Mouse (Mus musculus) thymus, adult 2 months (tissue): ENCODE results near the gene Cltb. TPM values are rescaled to one million over a fixed set of nuclear protein-coding genes. Genes with fewer than 3 reads are reported as not detected.

Experiments used
- DNase-seq: peaks from one replicate; pipeline ENCODE4 v3.0.0; 2021
- H3K27ac ChIP-seq: fragments of 200-500 bp; 2 replicates; pipeline ENCODE4 v1.5.1; 2012; ENCODE audit warnings: low read length, control low read depth; ENCODE audit not compliant: control insufficient read depth, insufficient read depth
- H3K27me3 ChIP-seq: fragments of 200-500 bp; 2 replicates; pipeline ENCODE4 v1.6.1; 2012; ENCODE audit warnings: mild to moderate bottlenecking, low read length, moderate library complexity, mixed read lengths; ENCODE audit not compliant: control insufficient read depth, insufficient read depth
- H3K36me3 ChIP-seq: fragments of 200-500 bp; 2 replicates; pipeline ENCODE4 v1.6.1; 2012; ENCODE audit warnings: mild to moderate bottlenecking, low read length, moderate library complexity; ENCODE audit not compliant: control insufficient read depth, insufficient read depth
- H3K4me1 ChIP-seq: fragments of 200-500 bp; replicated peaks from 2 replicates; pipeline ENCODE4 v1.6.1; 2012; ENCODE audit warnings: low read length; ENCODE audit not compliant: control insufficient read depth, insufficient read depth
- H3K4me3 ChIP-seq: fragments of 200-500 bp; 2 replicates; pipeline ENCODE4 v1.5.1; 2012; ENCODE audit warnings: mild to moderate bottlenecking, low read length, control low read depth, moderate library complexity; ENCODE audit not compliant: control insufficient read depth, insufficient read depth
- CTCF ChIP-seq: fragments of 200-500 bp; IDR thresholded peaks from 2 replicates; pipeline ENCODE4 v1.5.1; 2012; ENCODE audit warnings: mild to moderate bottlenecking, control low read depth, low read length, moderate library complexity, borderline replicate concordance; ENCODE audit not compliant: control insufficient read depth, poor library complexity, insufficient read depth; ENCODE audit errors: extremely low read depth
- POLR2A ChIP-seq: fragments of 200-500 bp; IDR thresholded peaks from 2 replicates; pipeline ENCODE4 v1.6.1; 2012; ENCODE audit warnings: mild to moderate bottlenecking, low read length, control low read depth, moderate library complexity; ENCODE audit not compliant: control insufficient read depth, poor library complexity, insufficient read depth; ENCODE audit errors: extremely low read depth
- WGBS: fragments of 180-500 bp; shearing (Covaris S2); methylation state at CpG from one replicate; pipeline ENCODE4 v1.1.7; 2018; 5-methylcytosine and 5-hydroxymethylcytosine counted together
- polyA plus RNA-seq: library from polyadenylated mRNA; depleted of rRNA; stranded (reverse); fragments of >200 nt; gene quantifications from 2 replicates; pipeline ENCODE4 v1.2.3, GENCODE M21; 2012

Cltb gene
- polyA plus RNA-seq, 1 experiment, result 44.6 TPM

DNA sequence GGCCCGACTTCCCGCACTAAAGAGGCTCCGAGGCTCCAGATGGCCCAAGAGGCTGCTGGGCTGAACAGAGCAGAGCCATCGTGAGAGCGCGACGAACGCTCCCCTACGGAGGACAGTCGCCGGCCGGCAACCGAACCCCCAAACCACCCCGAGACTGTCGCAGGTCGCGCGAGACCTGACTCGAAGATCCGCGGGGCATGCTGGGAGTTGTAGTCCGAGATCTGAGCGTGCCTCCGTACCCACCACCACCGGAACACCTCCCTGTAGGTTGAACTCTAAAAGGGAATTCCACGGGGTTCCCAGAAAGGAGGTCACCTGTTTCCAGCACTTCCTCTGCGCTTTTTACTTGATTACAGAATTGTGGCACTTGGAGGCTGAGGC lies 46.0 kb downstream of the Cltb start, which contains the start of gene 4833439L19Rik:
Gene 4833439L19Rik (minus strand): TSS at position 235 of the 381 bp plus-strand sequence.
- Histone ChIP-seq H3K27me3 (no peaks in the 10 kb centered on the region), H3K36me3 (peaks cover 5% of the 10 kb centered on the region), H3K27ac (peak within 1 kb of the TSS; percentile 27; the same call in 1 of the 2 replicates), H3K4me1 (peaks cover 12% of the 10 kb centered on the region), H3K4me3 (peak within 1 kb of the TSS; percentile 89)
- TF ChIP-seq CTCF (0 out of 2 replicates have a peak, but pooled peaks have one; percentile 10), POLR2A (peak; percentile 91)
- peak; percentile 98 for DNase-seq
- WGBS, result under 1% methylated on average over 27 of the region's 27 CpGs

DNA sequence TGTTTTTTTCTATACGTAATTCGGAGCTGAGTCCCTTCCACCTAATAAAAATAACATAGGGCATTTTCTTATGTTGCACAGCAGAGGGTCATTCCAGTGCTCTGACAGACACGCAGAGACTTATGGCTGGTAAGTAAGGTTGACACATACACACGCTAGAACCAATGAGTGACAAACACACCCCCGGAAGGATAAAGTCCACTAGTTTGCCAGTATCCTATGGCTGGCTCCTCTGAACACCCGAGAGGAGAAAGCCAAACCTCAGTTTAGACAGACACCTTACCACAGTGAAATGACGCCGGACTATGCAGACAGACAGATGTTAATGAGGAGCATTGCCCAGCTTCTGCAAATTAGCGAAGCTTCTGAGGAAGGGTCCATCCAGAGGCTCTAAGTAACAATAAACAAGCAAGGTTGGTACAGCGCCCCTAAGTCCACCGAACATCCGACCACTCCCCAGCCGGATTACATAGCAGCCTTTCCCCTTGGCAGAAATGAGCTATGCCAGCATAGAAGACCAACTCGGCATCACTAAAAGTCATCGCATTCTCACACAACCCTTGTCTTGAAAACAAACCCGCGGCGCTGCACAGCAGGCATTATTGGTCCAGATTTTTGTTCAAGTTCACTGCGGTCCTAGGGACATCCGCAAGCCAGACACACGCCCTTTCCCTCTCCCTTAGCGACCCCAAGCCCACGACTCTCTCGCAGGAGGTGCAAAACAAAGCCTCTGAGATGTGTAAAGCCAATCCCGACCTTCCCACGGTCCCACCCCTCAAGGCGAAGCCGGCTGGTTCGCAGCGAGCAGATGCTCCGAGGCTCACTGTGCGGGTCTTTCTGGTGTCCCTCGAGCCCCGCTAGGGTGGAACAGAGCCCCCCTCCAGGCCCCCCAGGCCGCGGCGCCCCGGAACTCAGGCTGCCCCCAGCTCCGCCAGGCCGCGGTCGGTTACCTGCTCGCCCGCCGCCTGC lies 46.6 kb downstream of the Cltb start:
- Histone ChIP-seq H3K36me3 (peaks cover 12% of the 10 kb centered on the region), H3K4me3 (peak overlapping the region; percentile 89), H3K27ac (no peak overlapping the region), H3K4me1 (peaks cover 12% of the 10 kb centered on the region), H3K27me3 (no peaks in the 10 kb centered on the region)
- DNase-seq, result no peak
- no peak for TF ChIP-seq CTCF
- no peak for TF ChIP-seq POLR2A
- WGBS, result 11% methylated on average over 45 of the region's 45 CpGs

DNA sequence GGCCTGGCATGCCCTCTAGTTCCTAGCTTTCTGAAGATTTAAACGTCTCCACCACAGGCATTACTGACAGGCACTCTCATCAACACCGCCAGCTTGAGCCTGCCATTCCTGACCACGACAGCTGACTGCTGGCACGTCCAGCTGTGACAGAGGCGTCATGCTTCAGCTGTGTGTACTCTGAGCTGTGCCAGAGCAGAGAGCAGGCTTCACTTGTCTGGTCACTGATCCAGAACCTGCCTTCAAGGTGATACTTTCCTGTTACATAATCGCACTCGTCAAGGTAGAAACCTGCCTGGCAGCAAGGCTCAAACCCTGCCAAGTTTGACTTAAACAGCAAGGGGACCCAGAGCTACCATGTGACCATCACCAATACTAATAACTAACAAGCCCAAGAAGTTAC lies 48.6 kb downstream of the Cltb start:
- 80% methylated on average over 7 of the region's 7 CpGs for WGBS
- peaks cover 12% of the 10 kb centered on the region for H3K4me1 ChIP-seq
- no peak overlapping the region for H3K4me3 ChIP-seq
- no peak for DNase-seq
- H3K27ac ChIP-seq, result no peak overlapping the region
- H3K36me3 ChIP-seq, result peaks cover 30% of the 10 kb centered on the region
- no peaks in the 10 kb centered on the region for H3K27me3 ChIP-seq
- TF ChIP-seq CTCF (no peak), POLR2A (no peak)

DNA sequence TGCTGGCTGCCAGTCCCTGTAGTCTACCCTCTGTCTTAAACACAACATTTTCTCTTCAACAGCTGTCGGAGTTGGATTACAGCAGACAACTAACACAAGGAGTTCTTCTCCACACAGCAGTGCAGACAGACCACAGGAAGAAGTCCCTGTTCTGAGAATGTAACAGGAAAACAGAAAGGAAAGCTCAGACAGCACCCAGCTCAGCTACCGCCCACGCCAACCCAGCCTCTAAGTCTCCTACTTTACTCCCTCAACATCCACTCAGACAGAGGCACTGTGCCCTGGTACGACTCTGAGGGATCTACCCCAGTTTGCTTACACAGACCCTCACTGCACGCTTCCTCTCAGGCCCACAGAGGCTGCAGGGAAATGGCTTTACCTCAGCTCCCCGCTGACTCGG lies 50.5 kb downstream of the Cltb start:
- Histone ChIP-seq H3K36me3 (peaks cover 42% of the 10 kb centered on the region), H3K27ac (no peak overlapping the region), H3K4me3 (no peak overlapping the region), H3K27me3 (no peaks in the 10 kb centered on the region), H3K4me1 (peaks cover 8% of the 10 kb centered on the region)
- 94% methylated on average over 7 of the region's 7 CpGs for WGBS
- TF ChIP-seq POLR2A (no peak), CTCF (no peak)
- DNase-seq, result no peak

DNA sequence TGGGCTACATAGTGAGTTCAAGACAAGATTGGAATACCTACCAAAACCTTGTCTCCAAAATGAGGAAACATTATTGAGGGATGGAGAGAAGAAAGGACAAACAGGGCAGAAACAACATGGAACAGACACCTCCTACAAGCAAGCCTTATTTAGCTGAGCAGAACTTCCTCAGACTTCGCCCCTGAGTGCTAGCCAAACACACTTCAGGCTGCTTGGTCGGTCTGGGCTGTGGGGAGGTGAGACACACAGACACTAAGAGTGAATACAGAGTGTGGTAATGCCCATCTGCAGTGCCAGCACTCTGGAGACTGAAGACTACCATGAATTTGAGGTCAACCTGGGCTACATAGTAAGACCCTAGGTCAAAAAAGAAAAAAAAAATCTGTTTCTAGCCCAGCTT lies 51.5 kb downstream of the Cltb start:
- H3K27me3 ChIP-seq, result no peaks in the 10 kb centered on the region
- 93% methylated on average over 2 of the region's 2 CpGs for WGBS

DNA sequence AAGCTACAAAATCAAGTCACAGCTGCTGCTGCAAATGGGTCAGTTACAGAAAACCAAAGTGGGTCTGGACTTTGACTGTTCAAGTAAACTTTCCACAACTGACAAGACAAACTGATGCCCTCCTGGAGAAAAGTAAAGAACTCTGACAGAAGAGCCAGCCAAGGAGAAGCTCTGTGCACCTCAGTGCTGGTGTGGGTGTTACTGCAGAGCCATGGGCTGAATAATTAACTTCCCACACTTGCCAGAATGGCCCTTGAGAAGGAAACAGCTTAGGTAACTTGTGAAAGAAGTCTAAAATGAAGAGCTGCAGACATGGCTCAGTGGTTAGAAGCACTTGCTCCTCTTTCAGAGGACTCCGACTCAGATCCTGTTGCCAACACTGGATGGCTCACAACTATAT lies 53.5 kb downstream of the Cltb start:
- DNase-seq, result no peak
- Histone ChIP-seq H3K27ac (no peak overlapping the region), H3K4me1 (no peaks in the 10 kb centered on the region), H3K4me3 (no peak overlapping the region), H3K27me3 (no peaks in the 10 kb centered on the region), H3K36me3 (peaks cover 62% of the 10 kb centered on the region)
- 97% methylated on average over 1 of the region's 1 CpGs for WGBS
- TF ChIP-seq POLR2A (no peak), CTCF (no peak)

More for the DNA sequence above, 51.5 kb downstream of the Cltb start:
- Histone ChIP-seq H3K27ac (no peak overlapping the region), H3K4me3 (no peak overlapping the region), H3K36me3 (peaks cover 44% of the 10 kb centered on the region), H3K4me1 (peaks cover 5% of the 10 kb centered on the region)
- DNase-seq, result no peak
- TF ChIP-seq POLR2A (no peak), CTCF (no peak)
